Mouse (Mus musculus) limb, embryonic 12.5 days (tissue): ENCODE measurements around the gene Smim17. TPM values are rescaled to one million over a fixed set of nuclear protein-coding genes. Genes with fewer than 3 reads are reported as not detected.
"Not testable (repeated sequence)": the region's sequence is repeated elsewhere in the genome, so short reads cannot be mapped to it uniquely, and the experiment has no call there.

Experiments used
- ATAC-seq: fragments of 200-750 bp; cut with Nextera tagmentation; 2 replicates; pipeline ENCODE4 v1.8.0; 2017; ENCODE audit warnings: low read depth, moderate TSS enrichment; ENCODE audit not compliant: insufficient number of reproducible peaks, insufficient read depth, low FRiP score, low TSS enrichment
- H3K27ac ChIP-seq: fragments of 300-500 bp; sonication (generic); 2 replicates; pipeline ENCODE4 v1.5.1; 2016; ENCODE audit warnings: mild to moderate bottlenecking, moderate library complexity
- H3K27me3 ChIP-seq: fragments of 300-500 bp; sonication (generic); 2 replicates; pipeline ENCODE4 v1.6.1; 2016; ENCODE audit warnings: mild to moderate bottlenecking, moderate library complexity
- H3K36me3 ChIP-seq: fragments of 300-500 bp; sonication (generic); 2 replicates; pipeline ENCODE4 v1.6.1; 2016; ENCODE audit warnings: mild to moderate bottlenecking, moderate library complexity
- H3K4me1 ChIP-seq: fragments of 300-500 bp; sonication (generic); replicated peaks from 2 replicates; pipeline ENCODE4 v1.6.1; 2016
- H3K4me2 ChIP-seq: fragments of 300-500 bp; sonication (generic); 2 replicates; pipeline ENCODE4 v1.6.1; 2016; ENCODE audit warnings: mild to moderate bottlenecking, moderate library complexity
- H3K4me3 ChIP-seq: fragments of 300-500 bp; sonication (generic); replicated peaks from 2 replicates; pipeline ENCODE4 v1.5.1; 2016; ENCODE audit warnings: mild to moderate bottlenecking
- H3K9ac ChIP-seq: fragments of 300-500 bp; sonication (generic); replicated peaks from 2 replicates; pipeline ENCODE4 v1.6.1; 2016; ENCODE audit warnings: mild to moderate bottlenecking, moderate library complexity
- H3K9me3 ChIP-seq: fragments of 300-500 bp; sonication (generic); 2 replicates; pipeline ENCODE4 v1.6.1; 2016; ENCODE audit warnings: mild to moderate bottlenecking, moderate library complexity
- WGBS: fragments of 180-500 bp; shearing (Covaris S2); methylation state at CpG from one replicate; pipeline ENCODE4 v1.1.7; 2016; 5-methylcytosine and 5-hydroxymethylcytosine counted together
- polyA plus RNA-seq: library from polyadenylated mRNA; unstranded; fragments of >200 nt; fragmentation: Nextera tagmentation; extraction: Ambion mirVana; gene quantifications from 2 replicates; pipeline ENCODE4 v1.2.1, GENCODE M21; 2016

Gene Smim17
- polyA plus RNA-seq, 1 experiment from 2014 or later: 0.35 TPM

- no peak overlapping the region for H3K9ac ChIP-seq
- H3K27ac ChIP-seq: no peak overlapping the region
- no peaks in the 10 kb centered on the region for H3K9me3 ChIP-seq
- peaks cover 12% of the 10 kb centered on the region; the same call in 1 of the 2 replicates for H3K27me3 ChIP-seq
- H3K36me3 ChIP-seq: no peaks in the 10 kb centered on the region
- no peak overlapping the region for H3K4me3 ChIP-seq
- no peak for ATAC-seq
- H3K4me1 ChIP-seq: no peaks in the 10 kb centered on the region
- WGBS: 26% methylated on average over 8 of the region's 8 CpGs
- no peak overlapping the region for H3K4me2 ChIP-seq
Observed at GRCm38 (mm10) chr7:6415442-6415787, 16.9 kb downstream of the Smim17 start.

- H3K27me3 ChIP-seq: peaks cover 9% of the 10 kb centered on the region; the same call in 1 of the 2 replicates
- H3K4me1 ChIP-seq: no peaks in the 10 kb centered on the region
- no peaks in the 10 kb centered on the region for H3K9me3 ChIP-seq
- 78% methylated on average over 6 of the region's 6 CpGs for WGBS
- no peak overlapping the region for H3K9ac ChIP-seq
- no peak overlapping the region for H3K4me2 ChIP-seq
- H3K36me3 ChIP-seq: no peaks in the 10 kb centered on the region
- H3K4me3 ChIP-seq: no peak overlapping the region
- H3K27ac ChIP-seq: no peak overlapping the region
- no peak for ATAC-seq
Observed at GRCm38 (mm10) chr7:6419894-6420293, 21.4 kb downstream of the Smim17 start.

DNA sequence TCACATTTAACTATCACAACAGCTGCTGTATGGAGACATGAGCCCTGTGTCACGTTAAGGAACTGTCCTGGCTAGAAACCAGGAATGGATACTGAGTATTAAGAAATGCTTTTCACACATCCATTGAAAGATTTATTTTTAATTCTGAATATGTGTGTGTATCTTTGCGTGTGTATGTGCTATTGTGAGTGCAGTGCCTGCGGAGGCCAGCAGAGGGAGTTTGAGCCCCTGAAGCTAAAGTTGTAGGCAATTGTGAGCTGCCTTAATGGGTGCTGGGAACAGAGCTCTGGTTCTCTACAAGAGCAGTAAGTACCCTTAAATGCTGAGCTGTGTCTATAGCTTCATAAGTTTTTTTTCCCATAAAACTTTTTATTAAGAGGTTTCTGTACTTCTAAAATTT lies 30.9 kb downstream of the Smim17 start:
- WGBS: 88% methylated on average over 3 of the region's 3 CpGs
- Histone ChIP-seq H3K27me3 (no peaks in the 10 kb centered on the region), H3K9ac (no peak overlapping the region)

DNA sequence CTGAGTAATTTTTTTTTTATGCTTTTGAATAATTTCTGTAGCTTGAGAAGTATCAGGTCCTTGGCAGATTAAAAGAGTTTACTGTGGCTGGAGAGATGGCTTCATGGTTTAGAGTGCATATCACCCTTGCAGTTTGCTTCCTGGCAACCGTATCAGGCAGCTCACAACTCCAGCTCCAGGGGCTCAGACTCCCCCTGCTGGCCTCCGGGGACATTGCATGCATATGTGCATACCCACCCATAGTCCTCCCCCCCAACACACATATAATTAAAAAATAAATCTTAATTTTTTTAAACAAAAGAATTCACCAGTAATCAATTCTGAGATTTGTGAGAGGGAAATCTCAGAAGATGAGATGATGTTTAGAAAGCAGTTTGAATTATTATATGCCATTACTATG lies 31.8 kb downstream of the Smim17 start:
- no peak overlapping the region for H3K4me2 ChIP-seq
- H3K4me3 ChIP-seq: no peak overlapping the region
- H3K4me1 ChIP-seq: no peaks in the 10 kb centered on the region
- no peak overlapping the region for H3K9ac ChIP-seq
- H3K27me3 ChIP-seq: no peaks in the 10 kb centered on the region
- no peak overlapping the region for H3K27ac ChIP-seq
- 59% methylated on average over 2 of the region's 2 CpGs for WGBS
- peaks cover 19% of the 10 kb centered on the region; the same call in 1 of the 2 replicates for H3K9me3 ChIP-seq
- ATAC-seq: no peak
- H3K36me3 ChIP-seq: no peaks in the 10 kb centered on the region

More for the DNA sequence above, 30.9 kb downstream of the Smim17 start:
- H3K4me3 ChIP-seq: no peak overlapping the region
- no peak overlapping the region for H3K27ac ChIP-seq
- H3K4me2 ChIP-seq: no peak overlapping the region
- no peaks in the 10 kb centered on the region for H3K4me1 ChIP-seq
- no peak for ATAC-seq
- H3K9me3 ChIP-seq: peaks cover 19% of the 10 kb centered on the region; the same call in 1 of the 2 replicates
- H3K36me3 ChIP-seq: no peaks in the 10 kb centered on the region

DNA sequence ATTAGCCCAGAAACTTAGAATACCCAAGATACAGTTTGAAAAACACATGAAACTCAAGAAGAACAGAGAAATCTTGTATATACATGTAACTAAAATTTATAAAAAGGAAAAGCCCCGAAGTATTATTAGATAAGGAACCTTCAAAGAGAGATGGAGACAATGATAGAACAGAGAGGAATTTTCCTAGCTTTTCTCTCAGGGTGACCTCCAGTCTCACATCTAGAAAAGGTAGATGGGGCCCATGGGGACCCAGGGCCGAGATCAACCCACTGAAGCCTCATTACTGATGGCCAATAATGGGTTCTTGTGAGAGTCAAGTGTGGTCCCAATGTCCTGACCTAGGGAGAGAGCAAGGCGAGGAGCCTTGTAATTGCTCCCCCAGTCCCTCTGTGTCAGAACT lies 39.9 kb downstream of the Smim17 start, which contains the start of gene Olfr1344:
Olfr1344 (plus strand) TSS at position 301 of the 400 bp plus-strand sequence.
- H3K27me3 ChIP-seq: no peaks in the 10 kb centered on the region
- H3K27ac ChIP-seq: no peak within 1 kb of the TSS
- ATAC-seq: no peak
- H3K4me2 ChIP-seq: no peak within 1 kb of the TSS
- 85% methylated on average over 3 of the region's 3 CpGs for WGBS
- H3K4me3 ChIP-seq: no peak within 1 kb of the TSS
- H3K9ac ChIP-seq: no peak within 1 kb of the TSS
- H3K9me3 ChIP-seq: 0 out of 2 replicates have a peak, but pooled peaks cover 6% of the 10 kb centered on the region
- H3K36me3 ChIP-seq: no peaks in the 10 kb centered on the region
- H3K4me1 ChIP-seq: no peaks in the 10 kb centered on the region

DNA sequence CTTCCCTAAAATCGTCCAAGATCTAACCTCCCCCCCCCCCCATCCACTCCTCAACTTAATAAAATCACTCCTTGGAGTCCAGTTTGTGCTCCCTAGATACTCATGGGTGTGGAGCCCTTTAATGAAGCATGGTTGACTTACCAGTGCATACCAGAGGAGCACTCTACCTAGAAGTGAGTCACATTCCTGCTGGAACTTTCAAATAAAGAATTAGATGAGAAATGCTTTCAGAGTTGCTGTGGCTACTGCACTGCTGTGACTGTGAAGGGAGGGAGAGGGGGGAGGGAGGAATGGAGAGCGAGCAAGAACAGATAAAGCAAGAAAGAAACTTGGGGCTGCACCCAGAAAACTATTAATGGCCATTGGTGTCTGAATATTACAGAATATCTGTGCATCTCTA lies 42.7 kb downstream of the Smim17 start:
- Histone ChIP-seq H3K4me1 (no peaks in the 10 kb centered on the region), H3K9me3 (peaks cover 7% of the 10 kb centered on the region; the same call in 1 of the 2 replicates), H3K9ac (no peak overlapping the region), H3K27ac (no peak overlapping the region), H3K4me3 (no peak overlapping the region), H3K36me3 (no peaks in the 10 kb centered on the region), H3K4me2 (no peak overlapping the region), H3K27me3 (no peaks in the 10 kb centered on the region)
- no peak for ATAC-seq
- WGBS: 70% methylated on average over 2 of the region's 2 CpGs

GRCm38 (mm10) chr7:6447771-6448170 lies 49.3 kb downstream of the Smim17 start:
- H3K27ac ChIP-seq: no peak overlapping the region
- no peak overlapping the region for H3K9ac ChIP-seq
- ATAC-seq: no peak
- H3K27me3 ChIP-seq: no peaks in the 10 kb centered on the region
- WGBS: 86% methylated on average over 5 of the region's 5 CpGs
- peaks cover 25% of the 10 kb centered on the region; the same call in 1 of the 2 replicates for H3K9me3 ChIP-seq
- no peaks in the 10 kb centered on the region for H3K4me1 ChIP-seq
- H3K4me2 ChIP-seq: no peak overlapping the region
- H3K36me3 ChIP-seq: no peaks in the 10 kb centered on the region
- H3K4me3 ChIP-seq: no peak overlapping the region

DNA sequence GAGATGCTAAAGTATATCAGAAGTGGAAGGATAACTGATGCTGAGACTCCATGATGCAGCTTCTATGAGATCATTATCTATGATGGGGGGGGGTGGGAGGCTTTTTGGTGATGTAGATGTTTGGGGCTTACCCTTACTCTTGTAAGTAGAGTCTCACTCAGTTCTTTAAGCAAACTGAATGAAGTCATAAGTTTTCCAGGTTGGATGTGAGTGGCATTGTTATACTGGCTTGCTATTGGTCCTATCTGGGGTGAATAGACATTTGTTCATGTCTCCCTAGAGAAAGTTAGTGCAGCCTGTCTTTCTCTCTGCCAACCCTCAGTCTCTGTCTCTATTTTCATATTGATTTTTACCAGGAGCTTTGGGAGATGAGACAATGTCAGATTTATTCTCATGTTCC lies 57.4 kb downstream of the Smim17 start, which contains the start of gene Olfr1336:
Olfr1336 (plus strand) TSS at position 301 of the 400 bp plus-strand sequence.
- H3K4me1 ChIP-seq: no peaks in the 10 kb centered on the region
- H3K9ac ChIP-seq: no peak within 1 kb of the TSS
- H3K4me2 ChIP-seq: no peak within 1 kb of the TSS
- peaks cover 28% of the 10 kb centered on the region; the same call in 1 of the 2 replicates for H3K9me3 ChIP-seq
- H3K27ac ChIP-seq: no peak within 1 kb of the TSS
- ATAC-seq: no peak
- no peaks in the 10 kb centered on the region for H3K36me3 ChIP-seq
- no peaks in the 10 kb centered on the region for H3K27me3 ChIP-seq
- H3K4me3 ChIP-seq: no peak within 1 kb of the TSS

- Histone ChIP-seq H3K4me3 (no peak overlapping the region), H3K9ac (no peak overlapping the region), H3K36me3 (no peaks in the 10 kb centered on the region), H3K9me3 (peaks cover 28% of the 10 kb centered on the region; the same call in 1 of the 2 replicates), H3K4me1 (no peaks in the 10 kb centered on the region), H3K4me2 (no peak overlapping the region), H3K27ac (no peak overlapping the region), H3K27me3 (no peaks in the 10 kb centered on the region)
- WGBS: 43% methylated on average over 3 of the region's 3 CpGs
- ATAC-seq: no peak
Observed at GRCm38 (mm10) chr7:6456399-6456798, 57.9 kb downstream of the Smim17 start.

GRCm38 (mm10) chr7:6466951-6467350 lies 68.4 kb downstream of the Smim17 start, which contains the start of gene Olfr1346:
Olfr1346 (plus strand) TSS chr7:6467101.
- ATAC-seq: no peak
- Histone ChIP-seq H3K27me3 (no peaks in the 10 kb centered on the region), H3K4me1 (no peaks in the 10 kb centered on the region), H3K4me2 (no peak within 1 kb of the TSS), H3K9ac (no peak within 1 kb of the TSS), H3K36me3 (no peaks in the 10 kb centered on the region), H3K9me3 (no peaks in the 10 kb centered on the region), H3K4me3 (no peak within 1 kb of the TSS), H3K27ac (no peak within 1 kb of the TSS)

DNA sequence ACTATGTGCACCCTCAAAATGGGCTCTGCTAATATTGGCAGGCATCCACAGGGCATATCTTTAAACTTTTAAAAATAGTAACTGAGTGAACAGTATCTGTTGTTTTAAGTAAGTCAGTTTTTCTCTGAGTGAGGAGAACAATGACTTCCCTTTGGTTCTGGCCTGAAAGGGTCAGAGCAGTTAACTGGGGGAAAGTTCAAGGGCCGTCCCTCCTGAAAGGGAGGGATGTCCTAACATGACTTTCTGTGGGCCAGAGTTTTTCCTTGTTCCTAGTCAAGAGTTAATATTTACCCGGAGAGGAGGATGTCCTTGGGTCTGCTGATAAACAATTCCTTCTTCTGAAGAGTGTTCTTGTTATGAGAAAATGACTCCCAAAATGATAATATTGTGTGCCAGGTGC lies 79.1 kb downstream of the Smim17 start:
- not testable (repeated sequence) for H3K27me3 ChIP-seq, H3K4me3 ChIP-seq, H3K36me3 ChIP-seq, H3K4me1 ChIP-seq, H3K9ac ChIP-seq, H3K27ac ChIP-seq, ATAC-seq, H3K4me2 ChIP-seq
- WGBS: 76% methylated on average over 2 of the region's 2 CpGs
- H3K9me3 ChIP-seq: peaks cover 36% of the 10 kb centered on the region
